Mouse (Mus musculus) brain, embryonic 14.5 days (tissue): Measurements from ENCODE around the gene Stxbp1. TPM values are rescaled to one million over a fixed set of nuclear protein-coding genes. Genes with fewer than 3 reads are reported as not detected.
A peak's percentile ranks its signal among the peaks of the same experiment; 100 is the strongest.

Experiments used
- DNase-seq: peaks from one replicate; pipeline ENCODE4 v3.0.0-alpha.2; 2011; ENCODE audit warnings: low read depth
- CTCF ChIP-seq: fragments of 200-500 bp; IDR thresholded peaks from 2 replicates; pipeline ENCODE4 v1.5.1; 2012; ENCODE audit warnings: inconsistent platforms, mild to moderate bottlenecking, moderate library complexity, borderline replicate concordance; ENCODE audit not compliant: insufficient read depth, insufficient read length; ENCODE audit errors: extremely low read depth
- POLR2A ChIP-seq: fragments of 200-500 bp; IDR thresholded peaks from 2 replicates; pipeline ENCODE4 v1.6.1; 2012; ENCODE audit warnings: mild to moderate bottlenecking, inconsistent platforms, borderline replicate concordance; ENCODE audit not compliant: poor library complexity, insufficient read depth, insufficient read length, severe bottlenecking; ENCODE audit errors: extremely low read depth
- polyA plus RNA-seq: library from polyadenylated mRNA; depleted of rRNA; stranded (reverse); fragments of >200 nt; gene quantifications from 2 replicates; pipeline ENCODE4 v1.2.3, GENCODE M21; 2012

Gene Stxbp1
- polyA plus RNA-seq, 1 experiment: 238 TPM

- no peak for TF ChIP-seq CTCF
- no peak for TF ChIP-seq POLR2A
- no peak for DNase-seq
Measured at GRCm38 (mm10) chr2:32798251-32798962, 48.6 kb downstream of the Stxbp1 start.

DNA sequence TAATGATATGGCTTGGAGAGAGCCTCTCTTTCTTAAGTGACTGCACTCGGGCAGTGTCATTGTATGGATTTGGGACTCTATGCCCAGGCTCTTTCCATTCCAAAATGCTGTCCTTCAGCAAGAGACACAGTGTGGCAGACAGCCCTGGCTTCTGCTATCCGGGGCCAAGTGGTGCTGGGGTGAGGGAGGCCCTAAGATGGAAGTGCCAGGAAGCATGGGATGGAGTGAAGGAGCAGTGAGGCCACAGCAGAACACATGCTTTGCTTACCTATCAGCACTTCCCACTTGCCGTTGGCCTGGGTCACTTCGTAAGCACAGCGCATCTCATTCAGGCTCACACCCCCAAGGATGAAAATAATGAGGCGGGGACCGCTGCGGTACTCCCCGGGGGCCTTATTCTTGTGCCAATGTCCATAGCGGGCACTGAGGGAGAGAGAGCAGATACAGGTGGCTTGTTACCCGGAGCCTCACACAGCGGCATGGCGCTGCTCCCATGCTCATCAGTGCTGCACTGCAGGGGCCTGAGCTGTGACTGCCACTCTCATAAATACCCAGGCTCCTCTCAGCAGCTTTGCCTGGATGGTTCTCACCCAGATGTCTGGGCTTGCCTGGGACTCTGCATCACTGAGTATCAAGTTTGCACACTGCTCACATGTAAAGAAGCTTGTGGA is 51.2 kb downstream of the Stxbp1 start:
- peak; percentile 20 for DNase-seq
- no peak for TF ChIP-seq POLR2A
- TF ChIP-seq CTCF: no peak

DNA sequence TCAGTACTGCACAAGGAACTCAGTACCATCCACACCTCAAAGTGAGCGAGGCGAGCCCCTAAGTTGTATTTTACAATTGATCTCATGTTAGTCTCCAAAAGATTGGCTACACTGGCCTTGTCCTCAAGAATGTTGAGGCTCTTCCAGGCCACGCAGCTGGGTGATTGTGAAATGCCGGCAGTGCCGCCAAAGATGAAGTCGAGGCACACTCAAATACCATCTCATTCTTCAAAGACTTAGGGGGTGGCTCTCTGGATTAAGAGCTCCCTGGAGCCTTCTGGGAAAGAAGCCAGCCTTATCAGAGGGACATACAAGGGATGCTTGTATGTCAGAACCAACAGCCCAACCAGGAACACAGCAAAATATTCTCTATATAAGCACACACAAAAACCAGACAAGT is 55.7 kb downstream of the Stxbp1 start:
- peak; percentile 26 for DNase-seq

GRCm38 (mm10) chr2:32788581-32788980 is 58.5 kb downstream of the Stxbp1 start:
- no peak for DNase-seq
- TF ChIP-seq CTCF: no peak
- TF ChIP-seq POLR2A: no peak

More for the DNA sequence above, 55.7 kb downstream of the Stxbp1 start:
- TF ChIP-seq POLR2A: no peak
- no peak for TF ChIP-seq CTCF

DNA sequence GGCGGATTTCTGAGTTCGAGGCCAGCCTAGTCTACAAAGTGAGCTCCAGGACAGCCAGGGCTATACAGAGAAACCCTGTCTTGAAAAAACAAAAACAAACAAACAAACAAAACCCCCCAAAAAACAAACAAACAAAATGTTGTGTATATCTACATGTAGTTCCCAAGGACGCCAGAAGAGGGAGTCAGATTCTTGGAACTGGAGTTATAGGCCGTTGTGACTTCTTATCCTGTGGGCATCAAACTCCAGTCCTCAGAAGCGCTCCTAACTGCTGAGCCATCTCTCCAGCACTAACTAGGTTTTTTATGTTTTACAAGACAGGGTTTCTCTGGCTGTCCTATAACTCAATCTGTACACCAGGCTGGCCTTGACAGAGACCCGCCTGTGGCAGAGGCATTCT is 59.9 kb downstream of the Stxbp1 start:
- peak; percentile 49; the same call in 1 of the 2 replicates for TF ChIP-seq CTCF
- no peak for TF ChIP-seq POLR2A
- DNase-seq: peak; percentile 29

DNA sequence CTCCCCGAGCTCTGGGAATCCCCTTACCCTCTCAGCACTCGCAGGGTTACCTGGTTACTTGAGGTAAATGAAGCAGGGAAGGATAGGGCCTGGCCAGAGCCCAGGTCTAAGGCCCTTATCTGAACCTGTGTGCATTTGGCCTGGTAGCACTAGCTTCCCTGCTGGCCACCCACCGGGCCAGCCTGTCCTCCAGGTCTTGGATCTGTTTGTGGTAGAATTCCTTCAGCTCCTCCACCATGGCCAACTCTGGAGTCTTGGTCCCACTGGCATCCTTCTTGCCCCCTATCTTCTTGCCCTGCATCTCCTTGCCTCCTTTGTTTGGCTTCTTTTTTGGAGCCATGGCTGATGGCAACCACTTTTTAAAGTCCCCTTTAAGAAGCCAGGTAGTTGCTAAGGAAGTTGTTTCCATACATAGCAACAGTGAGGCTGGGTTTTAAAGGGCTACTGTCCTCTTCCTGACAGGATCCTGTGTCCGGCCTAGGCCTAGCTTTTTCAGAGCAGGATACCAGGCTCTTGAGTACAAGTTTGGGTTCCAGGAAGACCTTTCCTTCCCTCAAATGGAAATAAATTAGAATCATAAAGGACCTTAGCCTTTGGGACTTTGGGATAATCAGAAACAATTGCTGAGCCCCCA is 62.9 kb downstream of the Stxbp1 start, which contains the start of gene Cfap157:
Cfap157 (minus strand) TSS at position 381 of the 634 bp plus-strand sequence.
- DNase-seq: peak; percentile 49

DNA sequence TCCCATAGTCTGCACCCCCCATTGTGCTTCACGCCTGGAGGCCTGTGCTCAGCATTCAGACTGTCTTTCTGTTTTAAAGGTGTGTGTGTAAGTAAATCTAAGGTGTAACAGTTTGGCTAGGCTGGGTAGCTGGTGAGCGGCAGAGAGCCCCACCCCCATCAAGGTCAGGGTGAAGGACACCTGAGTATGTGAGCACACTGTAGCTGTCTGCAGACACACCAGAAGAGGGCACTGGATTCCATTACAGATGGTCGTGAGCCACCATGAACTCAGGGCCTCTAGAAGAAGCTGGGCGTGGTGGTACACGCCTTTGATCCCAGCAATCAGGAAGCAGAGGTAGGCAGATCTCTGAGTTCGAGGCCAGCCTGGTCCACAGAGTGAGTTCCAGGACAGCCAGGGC is 65.3 kb downstream of the Stxbp1 start:
- no peak for DNase-seq
- TF ChIP-seq CTCF (no peak), POLR2A (no peak)

More for the DNA sequence above, 62.9 kb downstream of the Stxbp1 start, which contains the start of gene Cfap157:
- TF ChIP-seq CTCF (no peak), POLR2A (no peak)

GRCm38 (mm10) chr2:32779714-32780113 is 67.3 kb downstream of the Stxbp1 start:
- TF ChIP-seq POLR2A: no peak
- TF ChIP-seq CTCF: no peak
- no peak for DNase-seq

GRCm38 (mm10) chr2:32779131-32779530 is 67.9 kb downstream of the Stxbp1 start:
- no peak for TF ChIP-seq POLR2A
- TF ChIP-seq CTCF: peak; percentile 76
- DNase-seq: peak; percentile 63

DNA sequence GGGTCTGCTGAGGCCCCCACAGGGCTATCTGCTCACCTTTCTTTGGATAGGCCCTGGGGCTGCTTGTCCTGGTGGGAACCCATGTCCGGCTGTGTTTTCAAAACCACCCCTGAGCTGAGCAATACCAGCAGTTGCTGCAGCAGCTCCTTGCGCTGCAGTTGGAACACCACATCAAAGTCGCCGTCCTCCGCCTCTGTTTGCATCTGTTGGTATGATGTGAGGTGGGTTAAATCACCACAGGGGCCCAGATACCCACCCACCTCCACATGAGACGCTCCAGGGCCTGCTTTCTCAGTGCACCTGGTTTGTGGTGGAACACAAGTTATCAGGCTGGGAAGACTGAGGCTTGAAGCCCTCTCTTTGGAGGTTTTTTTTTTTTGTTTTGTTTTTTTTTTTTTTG is 69.0 kb downstream of the Stxbp1 start:
- no peak for DNase-seq
- TF ChIP-seq POLR2A (no peak), CTCF (no peak)

DNA sequence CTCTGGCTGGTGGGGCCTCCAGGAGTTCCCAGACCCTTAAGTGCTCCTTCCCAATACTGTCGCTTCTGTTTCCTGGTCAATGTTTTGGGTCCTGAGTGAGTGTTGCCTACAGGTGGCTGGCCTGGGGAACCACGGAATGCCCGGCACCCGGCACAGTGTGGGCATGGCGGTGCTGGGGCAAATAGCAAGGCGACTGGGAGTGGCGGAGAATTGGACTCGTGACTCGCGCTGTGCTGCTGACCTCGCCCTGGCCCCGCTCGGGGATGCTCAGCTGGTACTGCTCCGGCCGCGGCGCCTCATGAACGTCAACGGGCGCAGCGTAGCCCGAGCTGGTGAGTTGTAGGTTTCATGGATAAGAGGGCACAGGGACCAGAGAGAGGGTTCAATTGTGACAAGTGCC is 70.9 kb downstream of the Stxbp1 start:
- DNase-seq: no peak

More for the DNA sequence above, 70.9 kb downstream of the Stxbp1 start:
- TF ChIP-seq CTCF (no peak), POLR2A (no peak)
